Mouse (Mus musculus) C2C12 (cell line): ENCODE data around the gene Frmd6.

Experiments
- CTCF ChIP-seq: IDR thresholded peaks from one replicate; pipeline ENCODE4 v1.5.1; 2011; ENCODE audit not compliant: control insufficient read depth, insufficient read depth, insufficient read length
- FOSL1 ChIP-seq: IDR thresholded peaks from one replicate; pipeline ENCODE4 v1.8.0; 2011; ENCODE audit warnings: mild to moderate bottlenecking, low read length; ENCODE audit not compliant: poor library complexity, insufficient read depth, severe bottlenecking
- MAX ChIP-seq: IDR thresholded peaks from one replicate; pipeline ENCODE4 v1.6.1; 2011; ENCODE audit warnings: mild to moderate bottlenecking, control low read depth

DNA sequence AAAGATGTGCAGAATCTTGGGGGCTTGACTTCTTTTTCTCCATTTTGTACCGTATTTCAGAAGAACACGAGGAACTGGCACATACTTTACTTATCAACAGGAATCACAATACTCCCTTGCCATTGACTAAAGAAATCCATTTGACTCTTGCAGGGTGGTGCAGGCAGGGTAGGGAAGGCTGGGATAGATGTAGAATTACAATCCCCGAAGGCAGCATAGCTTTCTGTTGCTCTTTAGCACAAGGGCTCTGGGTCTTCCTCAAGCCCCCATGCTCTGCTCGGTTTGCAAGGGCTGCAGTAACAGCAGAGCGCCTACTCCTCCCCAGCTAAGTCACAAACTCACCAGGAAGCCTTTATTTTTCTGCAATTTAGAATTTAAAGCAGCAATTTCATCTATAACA lies 47.8 kb upstream of the Frmd6 start:
- TF ChIP-seq CTCF: no peak
- TF ChIP-seq MAX: no peak
- TF ChIP-seq FOSL1: no peak
